Mouse (Mus musculus): ENCODE results near the gene Th. TPM values are rescaled to one million over a fixed set of nuclear protein-coding genes. Genes with fewer than 3 reads are reported as not detected.

Th gene
- polyA plus RNA-seq, 1 experiment, result not detected

DNA sequence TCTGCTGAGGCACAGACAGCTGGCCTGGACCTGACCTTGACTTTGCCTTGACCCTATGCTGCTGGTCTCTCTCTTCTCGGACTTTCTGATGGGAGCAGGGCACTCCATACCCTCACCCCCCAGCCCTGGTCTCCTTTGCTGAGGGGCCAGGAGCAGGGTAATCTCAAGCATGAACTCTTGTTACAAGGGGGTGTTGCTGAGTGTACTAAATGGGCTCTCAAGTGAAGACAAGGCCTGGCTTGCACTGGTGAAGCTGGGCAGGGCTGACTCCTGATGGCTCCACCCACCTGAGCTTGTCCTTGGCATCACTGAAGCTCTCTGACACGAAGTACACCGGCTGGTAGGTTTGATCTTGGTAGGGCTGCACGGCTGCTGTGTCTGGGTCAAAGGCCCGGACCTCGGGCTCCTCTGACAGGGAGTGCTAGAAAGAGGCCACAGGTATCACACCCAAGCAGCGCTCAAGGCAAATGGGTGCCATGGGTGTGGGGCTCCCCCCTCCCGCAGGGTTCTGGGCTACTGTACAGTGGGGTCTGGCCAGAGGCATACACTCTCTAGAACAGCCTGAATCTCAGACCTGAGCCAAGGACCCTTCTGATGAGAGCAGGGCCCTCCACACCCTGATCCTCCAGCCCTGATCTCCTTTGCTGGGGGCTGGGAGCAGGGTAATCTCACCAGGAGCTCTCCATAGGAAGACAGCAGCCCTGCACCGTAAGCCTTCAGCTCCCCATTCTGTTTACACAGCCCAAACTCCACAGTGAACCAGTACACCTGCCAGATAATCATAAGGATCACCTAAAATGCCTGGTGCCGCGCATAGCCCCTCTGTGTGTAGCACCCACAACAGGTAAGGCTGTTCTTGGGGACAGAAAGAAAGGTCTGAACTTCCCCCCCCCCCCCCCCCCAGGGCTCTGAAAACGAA lies 36.9 kb downstream of the Th start:
- H3K27ac ChIP-seq (ENCODE audit: insufficient read depth, low read length), result no peak overlapping the region
- H3K4me3 ChIP-seq (ENCODE audit: insufficient read depth, low read length), result no peak overlapping the region
- H3K4me1 ChIP-seq (ENCODE audit: control insufficient read depth, insufficient read depth, low read length), result no peaks in the 10 kb centered on the region
- TF ChIP-seq POLR2A (IDR thresholded peaks at IDR 0.05; ENCODE audit: low read depth, low read length) (no peak), CTCF (IDR thresholded peaks at IDR 0.05; ENCODE audit: borderline replicate concordance, insufficient read depth, low read length) (no peak)

DNA sequence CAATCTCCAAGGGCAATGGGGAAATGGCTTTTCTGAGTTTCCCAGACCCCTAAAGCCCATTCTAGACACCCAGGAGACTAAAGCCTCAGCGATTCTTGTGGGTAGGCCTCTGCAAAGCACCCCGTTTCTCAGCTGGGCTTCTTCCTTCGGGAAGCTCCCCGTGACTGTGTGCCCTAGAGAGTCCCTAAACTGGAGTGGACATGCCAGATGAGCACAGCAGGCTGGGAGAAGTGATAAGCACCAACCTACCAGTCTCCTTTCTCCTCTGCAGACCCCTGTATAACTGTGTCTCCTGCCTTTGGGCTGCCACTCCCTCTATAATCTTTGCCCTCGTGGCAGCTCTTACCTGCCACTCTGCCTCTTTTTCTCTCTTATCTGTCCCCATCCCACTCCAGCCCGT lies 37.6 kb downstream of the Th start:
- Histone ChIP-seq H3K4me3 (ENCODE audit: insufficient read depth, low read length) (no peak overlapping the region), H3K4me1 (ENCODE audit: control insufficient read depth, insufficient read depth, low read length) (no peaks in the 10 kb centered on the region), H3K27ac (ENCODE audit: insufficient read depth, low read length) (no peak overlapping the region)
- TF ChIP-seq POLR2A (IDR thresholded peaks at IDR 0.05; ENCODE audit: low read depth, low read length) (no peak), CTCF (IDR thresholded peaks at IDR 0.05; ENCODE audit: borderline replicate concordance, insufficient read depth, low read length) (no peak)

DNA sequence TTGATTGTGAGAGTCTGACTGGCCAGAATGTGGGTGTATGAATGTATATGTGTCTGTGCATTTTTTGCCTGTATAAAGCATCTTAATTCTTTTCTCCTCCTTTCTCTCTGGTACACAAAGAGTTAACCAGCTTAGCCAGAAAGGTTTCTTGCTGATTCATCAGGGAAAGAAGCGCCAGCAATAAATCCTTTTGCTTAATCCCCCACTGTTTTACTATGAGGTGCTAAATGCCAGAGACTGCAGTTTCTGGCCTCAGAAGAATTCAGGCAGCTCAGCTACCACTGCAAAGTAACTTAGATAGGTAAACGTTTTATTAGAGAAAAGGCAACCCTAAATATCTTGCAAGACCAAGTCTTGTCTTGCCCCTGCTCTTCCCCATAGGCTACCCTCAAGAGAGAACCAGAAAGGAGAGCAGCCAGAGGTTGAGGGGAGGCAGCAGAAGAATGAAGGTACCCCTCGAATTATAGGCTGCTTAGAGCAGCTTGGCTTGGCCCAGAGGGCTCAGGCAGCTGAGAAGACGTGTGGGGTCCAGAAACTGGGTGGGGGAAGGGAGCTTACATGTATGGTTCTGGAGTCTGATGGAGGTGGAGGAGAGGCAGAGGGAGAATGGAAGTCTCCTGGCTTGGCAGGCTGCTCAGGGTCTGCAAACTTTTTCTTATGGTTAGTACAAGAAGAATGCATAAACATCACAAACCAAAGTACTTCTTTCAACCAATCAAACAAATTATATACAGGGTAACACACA lies 61.3 kb downstream of the Th start:
- TF ChIP-seq CTCF (IDR thresholded peaks at IDR 0.05; ENCODE audit: borderline replicate concordance, insufficient read depth, low read length), result no peak
- no peak for TF ChIP-seq POLR2A (IDR thresholded peaks at IDR 0.05; ENCODE audit: low read depth, low read length)
- H3K4me3 ChIP-seq (ENCODE audit: insufficient read depth, low read length), result no peak overlapping the region
- H3K4me1 ChIP-seq (ENCODE audit: control insufficient read depth, insufficient read depth, low read length), result no peaks in the 10 kb centered on the region
- no peak overlapping the region for H3K27ac ChIP-seq (ENCODE audit: insufficient read depth, low read length)

DNA sequence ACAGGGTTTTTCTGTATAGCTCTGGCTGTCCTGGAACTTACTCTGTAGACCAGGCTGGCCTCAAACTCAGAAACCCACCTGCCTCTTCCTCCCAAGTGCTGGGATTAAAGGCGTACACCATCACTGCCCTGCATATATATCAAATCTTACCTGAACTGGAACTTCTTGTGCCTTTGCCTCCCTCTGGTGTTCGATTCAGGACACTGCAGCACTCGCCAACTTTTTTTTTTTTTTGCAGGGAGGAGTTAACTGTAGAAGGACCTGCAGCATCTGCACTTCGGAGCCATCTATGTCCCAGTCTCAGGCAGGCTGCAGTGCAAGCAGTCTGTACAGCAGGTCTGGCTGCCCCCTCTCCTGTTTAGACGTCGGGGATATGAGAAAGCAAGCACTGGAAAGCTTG lies 80.2 kb downstream of the Th start:
- Histone ChIP-seq H3K27ac (ENCODE audit: insufficient read depth, low read length) (no peak overlapping the region), H3K4me1 (ENCODE audit: control insufficient read depth, insufficient read depth, low read length) (no peaks in the 10 kb centered on the region), H3K4me3 (ENCODE audit: insufficient read depth, low read length) (no peak overlapping the region)
- TF ChIP-seq CTCF (IDR thresholded peaks at IDR 0.05; ENCODE audit: borderline replicate concordance, insufficient read depth, low read length) (0 out of 2 replicates have a peak, but pooled peaks have one; percentile 47), POLR2A (IDR thresholded peaks at IDR 0.05; ENCODE audit: low read depth, low read length) (no peak)

Other genes starting within 250 kb of the Th start
- gene Ins2, start 187.7 kb downstream of the Th start, polyA plus RNA-seq (2011; ENCODE audit: insufficient read length, low read depth, missing spikeins), result not detected in 2 replicates
- gene Ascl2, start 38.1 kb upstream of the Th start, polyA plus RNA-seq (2011; ENCODE audit: insufficient read length, low read depth, missing spikeins), result not detected in 2 replicates
- gene Tspan32, start 73.9 kb upstream of the Th start, polyA plus RNA-seq (2011; ENCODE audit: insufficient read length, low read depth, missing spikeins), result not detected in 2 replicates
- gene Cd81, start 121.6 kb upstream of the Th start, polyA plus RNA-seq (2011; ENCODE audit: insufficient read length, low read depth, missing spikeins), result 684 and 894 TPM in 2 replicates
- gene Tssc4, start 138.1 kb upstream of the Th start, polyA plus RNA-seq (2011; ENCODE audit: insufficient read length, low read depth, missing spikeins), result 35.9 and 38.8 TPM in 2 replicates
- gene Trpm5, start 163.5 kb upstream of the Th start, polyA plus RNA-seq (2011; ENCODE audit: insufficient read length, low read depth, missing spikeins), result 0.47 TPM in 1 of 2 replicates, not detected in the other
- not detected in 2 replicates for gene Kcnq1, start 175.2 kb upstream of the Th start, polyA plus RNA-seq (2011; ENCODE audit: insufficient read length, low read depth, missing spikeins)

All from embryonic fibroblast, embryonic 13.5 days (primary cell).